Mouse (Mus musculus) A20 (cell line): ENCODE results near the gene Abca3.
A peak's percentile ranks its signal among the peaks of the same experiment; 100 is the strongest.
"Not testable (repeated sequence)": the region's sequence is repeated elsewhere in the genome, so short reads cannot be mapped to it uniquely, and the experiment has no call there.

ENCODE experiments used
- DNase-seq: peaks from one replicate; pipeline ENCODE4 v3.0.0-alpha.2; 2011; ENCODE audit warnings: low read depth, low spot score

Abca3 gene

GRCm38 (mm10) chr17:24383789-24384188, 32.0 kb downstream of the Abca3 start:
- no peak for DNase-seq

- DNase-seq, result no peak
Measured at GRCm38 (mm10) chr17:24388711-24389110, 37.0 kb downstream of the Abca3 start.

DNA sequence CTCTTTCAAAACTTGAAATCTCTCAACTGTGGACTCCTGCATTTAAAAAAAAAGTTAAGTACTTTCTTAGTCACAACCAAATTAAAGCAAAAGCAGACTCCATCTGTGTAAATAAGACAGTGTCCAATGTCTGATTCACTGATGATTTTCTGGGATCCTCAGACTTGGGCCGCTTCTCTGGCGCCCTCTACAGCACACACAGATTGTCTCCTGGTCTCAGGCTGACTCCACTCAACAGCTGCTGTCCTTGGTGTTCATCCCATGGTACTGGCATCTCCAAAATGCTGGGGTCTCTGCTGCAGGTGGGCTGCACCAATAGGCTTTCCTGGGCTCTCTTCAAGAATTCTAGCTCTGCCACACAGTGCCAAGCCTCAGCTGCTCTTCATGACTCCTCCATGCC, 38.1 kb downstream of the Abca3 start:
- no peak for DNase-seq

DNA sequence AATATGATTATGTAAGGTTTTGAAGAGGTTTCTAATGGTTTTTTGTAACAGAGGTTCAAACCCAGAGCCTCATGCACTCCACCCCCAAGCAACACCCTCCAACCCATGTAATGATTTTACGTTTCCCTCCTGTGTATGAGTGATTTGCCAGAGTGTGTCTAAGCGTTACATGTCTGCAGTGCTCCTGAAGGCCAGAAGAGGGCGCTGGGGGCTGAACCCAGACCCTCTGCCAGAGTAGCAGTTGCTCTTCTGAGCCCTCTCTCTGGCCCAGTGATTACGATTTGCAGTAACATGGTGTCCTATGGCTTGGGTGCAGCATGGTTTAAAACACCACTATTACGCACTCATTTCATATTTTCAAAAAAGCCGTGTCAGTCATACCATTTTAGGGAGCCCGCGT, 39.4 kb downstream of the Abca3 start:
- DNase-seq, result peak; percentile 36

DNA sequence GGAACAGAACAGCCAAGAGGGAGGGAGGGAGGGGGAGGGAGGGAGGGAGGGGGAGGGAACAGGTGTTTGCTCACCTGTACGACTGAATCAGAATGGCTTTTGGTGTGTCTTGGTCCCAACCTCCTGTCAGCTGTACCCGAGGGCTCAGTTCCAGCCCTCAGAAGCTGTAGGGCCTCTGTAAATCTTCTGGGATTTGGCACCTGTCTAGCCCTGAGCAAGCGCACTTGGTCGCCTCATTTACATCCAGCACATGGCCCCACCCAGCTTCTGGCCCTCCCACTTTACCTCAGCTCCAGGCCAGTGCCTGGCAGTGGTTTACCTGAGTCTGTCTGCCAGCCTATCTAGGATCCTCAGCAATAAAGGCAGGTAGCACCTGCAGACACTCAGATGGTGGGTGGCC, 41.8 kb downstream of the Abca3 start:
- no peak for DNase-seq

- no peak for DNase-seq
Measured at GRCm38 (mm10) chr17:24394456-24394855, 42.7 kb downstream of the Abca3 start.

- DNase-seq, result no peak
Measured at GRCm38 (mm10) chr17:24402371-24402770, 50.6 kb downstream of the Abca3 start.

GRCm38 (mm10) chr17:24407116-24407803, 55.5 kb downstream of the Abca3 start:
- no peak for DNase-seq

GRCm38 (mm10) chr17:24413557-24414211, 61.9 kb downstream of the Abca3 start:
- peak; percentile 70 for DNase-seq

DNA sequence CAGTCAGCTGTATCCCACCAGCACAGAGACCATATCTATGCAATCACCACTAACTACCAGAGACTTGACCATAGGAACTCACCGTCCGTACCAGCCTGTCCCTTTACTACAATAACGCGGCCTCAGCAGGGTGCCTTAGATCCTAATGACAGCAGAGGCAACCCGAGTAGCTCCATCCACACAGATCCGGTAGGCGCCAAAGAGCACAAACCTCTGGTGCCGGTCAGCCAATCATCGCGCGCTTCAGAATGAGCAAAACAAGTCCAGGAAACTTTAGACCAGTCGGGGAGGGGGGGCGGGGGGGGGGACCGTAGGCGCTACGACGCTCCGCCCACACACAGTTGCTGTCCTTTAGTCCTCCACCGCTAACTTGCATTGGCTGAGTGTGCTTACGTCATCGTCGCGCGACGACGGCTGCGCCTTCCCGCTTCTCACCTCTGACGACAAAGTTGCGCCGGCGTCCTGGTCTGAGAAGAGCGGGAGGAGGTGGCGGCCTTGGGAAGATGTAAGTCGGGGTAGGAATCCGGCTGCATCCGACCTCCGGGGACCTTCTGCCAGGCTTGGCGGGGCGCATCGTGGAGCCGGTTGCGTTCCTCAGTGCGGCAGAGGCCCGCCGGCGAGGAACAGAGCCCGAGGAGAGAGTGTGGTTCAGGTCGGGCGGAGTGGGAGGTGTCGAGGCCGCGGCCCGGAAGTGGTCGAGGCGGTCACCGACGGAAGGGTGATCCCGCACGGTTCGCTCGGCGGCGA, 62.7 kb downstream of the Abca3 start, which contains the start of gene Rnps1:
TSS of gene Rnps1 (plus strand) at position 336 of the 747 bp plus-strand sequence.
- DNase-seq, result peak; percentile 100

- DNase-seq, result no peak
Measured at GRCm38 (mm10) chr17:24415011-24415410, 63.3 kb downstream of the Abca3 start.

GRCm38 (mm10) chr17:24416051-24416652, 64.4 kb downstream of the Abca3 start:
- DNase-seq, result no peak

DNA sequence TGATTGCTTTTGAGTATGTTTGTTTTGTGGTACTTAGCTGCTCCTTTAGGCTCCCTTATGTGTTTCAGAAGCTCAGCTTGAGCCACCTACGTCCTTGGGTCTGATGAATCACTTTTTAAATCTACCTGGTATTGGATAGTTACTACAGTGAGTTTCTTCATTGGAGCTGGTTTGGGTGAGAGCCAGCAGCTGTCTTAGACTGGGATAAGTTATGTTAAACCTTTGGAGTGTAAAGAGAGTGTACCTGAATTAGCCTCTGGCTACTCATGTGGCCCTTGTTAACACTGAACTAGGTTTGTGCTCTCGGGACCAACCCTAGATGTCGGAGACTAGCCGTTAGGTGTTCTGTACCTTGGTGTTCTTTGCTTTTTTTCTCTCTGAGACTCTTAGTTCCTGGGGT, 71.4 kb downstream of the Abca3 start:
- no peak for DNase-seq

- DNase-seq, result no peak
Measured at GRCm38 (mm10) chr17:24424489-24424888, 72.7 kb downstream of the Abca3 start.

DNA sequence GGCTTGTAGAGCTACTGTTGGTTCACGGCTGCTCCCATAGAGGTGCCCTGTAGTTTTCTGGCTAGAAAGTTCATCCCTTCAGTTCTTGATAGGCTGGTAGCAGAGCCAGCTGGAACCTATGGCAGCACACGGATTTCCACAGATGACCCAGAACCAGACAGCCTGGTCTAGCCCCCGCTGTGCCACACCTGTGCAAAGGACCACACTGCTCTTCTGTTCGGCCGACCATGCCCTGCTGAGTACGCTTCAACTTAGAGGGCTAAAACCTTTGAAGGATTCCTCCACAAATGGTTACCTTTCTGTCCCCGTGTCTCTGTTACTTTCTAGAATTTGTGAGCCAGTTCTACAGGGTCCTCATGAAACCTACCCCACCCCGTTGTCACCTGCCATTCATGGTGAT, 73.6 kb downstream of the Abca3 start:
- DNase-seq, result not testable (repeated sequence)

GRCm38 (mm10) chr17:24425905-24426304, 74.2 kb downstream of the Abca3 start:
- DNase-seq, result no peak

DNA sequence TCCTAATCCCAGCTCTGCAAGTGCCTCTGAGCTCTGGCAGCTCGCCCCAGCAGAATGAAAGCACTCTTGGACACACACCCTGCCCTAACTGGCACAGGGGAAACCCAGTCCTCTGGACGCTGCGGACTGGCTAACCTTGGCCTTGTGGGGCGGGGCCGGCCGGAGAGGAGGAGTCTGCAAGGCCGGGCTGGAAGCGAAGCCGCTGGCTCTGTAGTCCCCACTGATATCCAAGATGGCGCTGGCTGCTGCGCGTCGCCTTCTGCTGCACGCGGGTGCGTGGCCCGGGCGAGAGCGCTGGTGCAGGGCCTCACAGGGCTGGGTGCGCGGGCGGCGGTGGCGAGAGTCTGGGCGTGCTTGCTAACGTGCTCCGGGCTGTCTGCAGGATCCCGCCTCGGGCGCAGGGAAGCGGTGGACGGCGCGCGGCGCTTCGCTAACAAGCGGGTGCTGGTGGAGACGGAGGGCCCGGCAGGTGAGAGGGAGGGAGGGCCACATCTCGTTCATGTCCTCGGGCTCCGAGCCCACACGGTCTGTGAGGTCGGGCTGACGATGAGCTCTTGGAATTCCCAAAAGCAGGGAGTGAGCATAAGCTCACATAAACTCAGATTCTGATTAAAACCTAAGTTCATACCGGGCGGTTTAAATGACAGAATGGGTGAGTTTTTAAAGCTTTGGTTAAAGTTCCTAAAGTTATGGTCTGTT, 74.9 kb downstream of the Abca3 start, which contains the start of gene Eci1:
TSS of gene Eci1 (plus strand) at position 171 of the 699 bp plus-strand sequence.
- peak; percentile 95 for DNase-seq

GRCm38 (mm10) chr17:24427170-24427557, 75.4 kb downstream of the Abca3 start:
- peak; percentile 55 for DNase-seq

DNA sequence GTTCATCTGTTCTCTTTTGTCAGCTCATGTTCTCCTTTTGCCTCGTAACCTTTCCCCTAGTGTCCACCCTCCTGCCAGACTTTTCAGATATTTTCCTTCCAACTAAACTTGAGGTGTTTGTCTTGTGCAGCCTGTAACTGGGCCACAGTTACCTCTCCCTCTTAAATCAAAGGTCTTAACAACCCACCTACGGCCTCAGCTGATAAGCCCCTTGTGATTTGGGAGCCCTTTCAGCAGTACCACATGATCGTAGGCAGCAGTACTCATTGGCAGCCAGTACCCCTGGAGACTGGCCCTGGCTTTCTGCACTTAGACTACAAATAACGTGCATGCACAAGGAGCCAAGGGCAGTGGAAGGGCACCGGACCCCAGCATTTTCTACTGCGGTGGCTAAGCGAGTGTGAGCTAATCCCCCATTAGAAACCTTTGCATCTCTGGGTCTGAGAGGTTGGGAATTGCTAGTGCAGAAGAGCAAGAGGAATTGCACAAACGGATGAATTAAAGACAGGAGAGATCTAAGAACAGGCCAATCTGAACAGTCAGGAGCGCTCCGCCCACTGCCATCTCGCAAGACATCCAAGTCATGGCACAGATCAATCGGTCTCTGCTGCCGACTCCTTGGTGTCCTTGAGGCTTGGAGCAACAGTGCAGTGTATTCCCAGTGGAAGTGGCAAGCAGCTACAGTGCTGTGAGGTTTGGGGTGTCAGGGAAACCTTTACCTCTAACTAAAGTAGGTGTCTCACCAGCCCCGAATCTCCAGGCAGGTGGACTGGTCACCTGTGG, 77.6 kb downstream of the Abca3 start:
- DNase-seq, result no peak

- DNase-seq, result peak; percentile 65
Measured at GRCm38 (mm10) chr17:24437016-24437415, 85.3 kb downstream of the Abca3 start.

- DNase-seq, result no peak
Measured at GRCm38 (mm10) chr17:24440377-24440776, 88.6 kb downstream of the Abca3 start.
